Comparison of ENCODE assay signal across 7 mouse cellular contexts in the genomic region with DNA sequence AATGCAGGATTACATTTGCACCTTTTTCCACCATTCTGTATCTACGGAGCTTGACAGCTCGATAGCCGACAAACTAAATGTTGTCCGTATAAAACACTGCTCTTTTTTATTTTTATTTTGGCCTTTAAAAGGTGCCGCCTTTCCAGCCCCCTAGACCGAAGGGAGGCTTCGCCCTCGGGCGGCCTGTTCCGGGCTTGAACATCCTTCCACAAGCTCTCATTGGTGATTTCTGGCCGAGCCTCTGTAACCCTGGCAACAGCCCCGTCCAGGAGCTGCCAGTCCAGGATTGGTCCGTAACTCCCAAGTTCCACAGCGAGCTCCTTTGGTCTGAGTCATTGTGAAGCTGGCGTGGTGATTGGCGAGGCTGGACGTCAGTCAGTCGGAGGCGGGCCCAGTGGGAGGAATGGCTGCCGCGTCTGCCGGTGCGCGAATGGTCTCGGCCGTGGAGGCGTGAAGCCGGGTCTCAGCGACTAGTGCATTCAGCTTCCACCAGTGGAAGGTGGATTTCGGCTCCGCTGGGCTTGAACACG. TPM values are rescaled to one million over a fixed set of nuclear protein-coding genes. Genes with fewer than 3 reads are reported as not detected.
A peak's percentile ranks its signal among the peaks of the same experiment; 100 is the strongest.
DNase-seq lines count a peak whose midpoint lies in the region; ATAC-seq lines count a peak whose summit lies in the region.

A gene (plus strand): TSS at position 51 of the 530 bp plus-strand sequence.

- peak; percentile 100 for DNase-seq in adrenal gland, postnatal 14 days
- peak; percentile 99 for DNase-seq in embryonic facial prominence, embryonic 11.5 days (ENCODE audit: low spot score)
- DNase-seq in kidney, adult 11 months = peak; percentile 99
- DNase-seq in limb, embryonic 10.5 days (ENCODE audit: low spot score) = peak; percentile 98
- peak; percentile 100 for DNase-seq in spleen, adult 12 weeks (ENCODE audit: low spot score)

- H3K4me2 ChIP-seq in embryonic facial prominence, embryonic 11.5 days (ENCODE audit: low read depth, low read length) = peak within 1 kb of the TSS; percentile 43
- H3K4me2 ChIP-seq in midbrain, embryonic 13.5 days (replicated peaks) = peak within 1 kb of the TSS; percentile 58

- no peaks in the 10 kb centered on the region for H3K27me3 ChIP-seq in embryonic facial prominence, embryonic 11.5 days (ENCODE audit: control insufficient read depth, insufficient read depth, low read length)
- no peaks in the 10 kb centered on the region for H3K27me3 ChIP-seq in limb, embryonic 10.5 days (ENCODE audit: low read depth, poor library complexity, severe bottlenecking)
- H3K27me3 ChIP-seq in midbrain, embryonic 13.5 days = no peaks in the 10 kb centered on the region

- no peaks in the 10 kb centered on the region for H3K9me3 ChIP-seq in embryonic facial prominence, embryonic 11.5 days (replicated peaks; ENCODE audit: control insufficient read depth, low read length)
- H3K9me3 ChIP-seq in limb, embryonic 10.5 days (replicated peaks) = no peaks in the 10 kb centered on the region
- no peaks in the 10 kb centered on the region for H3K9me3 ChIP-seq in midbrain, embryonic 13.5 days

- H3K27ac ChIP-seq in embryonic facial prominence, embryonic 11.5 days (replicated peaks; ENCODE audit: low read depth, low read length) = peak within 1 kb of the TSS; percentile 60; the same call in 1 of the 2 replicates
- H3K27ac ChIP-seq in limb, embryonic 10.5 days = peak within 1 kb of the TSS; percentile 85
- peak within 1 kb of the TSS; percentile 93 for H3K27ac ChIP-seq in midbrain, embryonic 13.5 days

- WGBS in embryonic facial prominence, embryonic 11.5 days = 1% methylated on average over 32 of the region's 32 CpGs
- WGBS in limb, embryonic 10.5 days = 1% methylated on average over 32 of the region's 32 CpGs
- WGBS in midbrain, embryonic 13.5 days = 2% methylated on average over 32 of the region's 32 CpGs

- no peaks in the 10 kb centered on the region for H3K4me1 ChIP-seq in embryonic facial prominence, embryonic 11.5 days (ENCODE audit: control insufficient read depth, insufficient read depth, low read length)
- H3K4me1 ChIP-seq in limb, embryonic 10.5 days = peaks cover 12% of the 10 kb centered on the region
- peaks cover 23% of the 10 kb centered on the region for H3K4me1 ChIP-seq in midbrain, embryonic 13.5 days (replicated peaks)

- H3K9ac ChIP-seq in embryonic facial prominence, embryonic 11.5 days (replicated peaks; ENCODE audit: low read length) = peak within 1 kb of the TSS; percentile 61
- peak within 1 kb of the TSS; percentile 77 for H3K9ac ChIP-seq in midbrain, embryonic 13.5 days (replicated peaks)

- H3K36me3 ChIP-seq in embryonic facial prominence, embryonic 11.5 days (replicated peaks; ENCODE audit: control insufficient read depth, insufficient read depth, low read depth, low read length) = no peaks in the 10 kb centered on the region; the same call in none of the 2 replicates
- peaks cover 56% of the 10 kb centered on the region for H3K36me3 ChIP-seq in limb, embryonic 10.5 days
- peaks cover 56% of the 10 kb centered on the region for H3K36me3 ChIP-seq in midbrain, embryonic 13.5 days

- ATAC-seq in embryonic facial prominence, embryonic 11.5 days (replicated peaks; ENCODE audit: insufficient number of reproducible peaks, low FRiP score, low TSS enrichment, low read depth) = peak; percentile 99
- peak; percentile 99 for ATAC-seq in granulocyte monocyte progenitor cell, adult 5-6 weeks (replicated peaks; ENCODE audit: poor library complexity, severe bottlenecking)
- ATAC-seq in midbrain, embryonic 13.5 days = peak; percentile 100

- H3K4me3 ChIP-seq in embryonic facial prominence, embryonic 11.5 days (ENCODE audit: low read depth, low read length) = peak within 1 kb of the TSS; percentile 65
- peak within 1 kb of the TSS; percentile 85 for H3K4me3 ChIP-seq in limb, embryonic 10.5 days
- H3K4me3 ChIP-seq in midbrain, embryonic 13.5 days (replicated peaks) = peak within 1 kb of the TSS; percentile 74

RNA-seq across cellular contexts. Expression of the gene that starts here (rescaled TPM):
- total RNA-seq in adrenal gland, postnatal 14 days (2021) = 7.0 and 8.9 TPM in 2 replicates
- 20.4 and 21.2 TPM in 2 replicates for polyA plus RNA-seq in embryonic facial prominence, embryonic 11.5 days (2014; fragmentation: Nextera tagmentation; extraction: Ambion mirVana)
- 5.8 and 7.0 TPM in 2 replicates for total RNA-seq in granulocyte monocyte progenitor cell, adult 5-6 weeks (2014; fragmentation: Nextera tagmentation)
- 2.8 and 3.5 TPM in 2 replicates for total RNA-seq in granulocyte monocyte progenitor cell, adult 5-6 weeks (2017)
- polyA plus RNA-seq in limb, embryonic 10.5 days (2016; fragmentation: Nextera tagmentation; extraction: Ambion mirVana) = 24.3 and 24.6 TPM in 2 replicates
- polyA plus RNA-seq in midbrain, embryonic 13.5 days (2015; fragmentation: Nextera tagmentation; extraction: Ambion mirVana) = 25.4 and 25.8 TPM in 2 replicates

Comparison
In these comparisons a context has a peak if more than half of its experiments do, and no peak if none do; other contexts are left out.
1. Peak in every context shown above with its lines: DNase-seq, ATAC-seq, H3K4me3 ChIP-seq and H3K27ac ChIP-seq.